Mouse (Mus musculus): ENCODE measurements around the gene Fcgr4.

GRCm38 (mm10) chr1:171045079-171045465 lies 26.4 kb downstream of the Fcgr4 start:
- TF ChIP-seq CTCF (IDR thresholded peaks at IDR 0.05; ENCODE audit: extremely low read depth, insufficient read depth, insufficient read length, insufficient replicate concordance) (no peak), POLR2A (IDR thresholded peaks at IDR 0.05; ENCODE audit: low read depth, low read length) (no peak)

Data from spleen, adult 2 months (tissue).